Mouse (Mus musculus) heart, embryonic 13.5 days (tissue): ENCODE results near the gene Zdhhc3. TPM values are rescaled to one million over a fixed set of nuclear protein-coding genes. Genes with fewer than 3 reads are reported as not detected.

Source experiments
- ATAC-seq: fragments of 200-750 bp; cut with Nextera tagmentation; 2 replicates; pipeline ENCODE4 v1.8.0; 2017; ENCODE audit warnings: moderate TSS enrichment; ENCODE audit not compliant: insufficient number of reproducible peaks, low FRiP score, low TSS enrichment; ENCODE audit errors: extremely low read depth
- H3K27ac ChIP-seq: fragments of 300-500 bp; sonication (generic); replicated peaks from 2 replicates; pipeline ENCODE4 v1.5.1; 2015; ENCODE audit warnings: moderate library complexity, mild to moderate bottlenecking, inconsistent platforms
- H3K27me3 ChIP-seq: fragments of 300-500 bp; sonication (generic); replicated peaks from 2 replicates; pipeline ENCODE4 v1.6.1; 2015; ENCODE audit warnings: mild to moderate bottlenecking, inconsistent platforms
- H3K36me3 ChIP-seq: fragments of 300-500 bp; sonication (generic); 2 replicates; pipeline ENCODE4 v1.6.1; 2015; ENCODE audit warnings: mild to moderate bottlenecking, inconsistent platforms
- H3K4me1 ChIP-seq: fragments of 300-500 bp; sonication (generic); 2 replicates; pipeline ENCODE4 v1.6.1; 2015; ENCODE audit warnings: inconsistent platforms
- H3K4me2 ChIP-seq: fragments of 300-500 bp; sonication (generic); 2 replicates; pipeline ENCODE4 v1.6.1; 2015; ENCODE audit warnings: inconsistent platforms, mild to moderate bottlenecking, moderate library complexity
- H3K4me3 ChIP-seq: fragments of 300-500 bp; sonication (generic); 2 replicates; pipeline ENCODE4 v1.5.1; 2015; ENCODE audit warnings: moderate library complexity, mild to moderate bottlenecking, inconsistent platforms
- H3K9ac ChIP-seq: fragments of 300-500 bp; sonication (generic); 2 replicates; pipeline ENCODE4 v1.6.1; 2015; ENCODE audit warnings: inconsistent platforms, mild to moderate bottlenecking, moderate library complexity
- H3K9me3 ChIP-seq: fragments of 300-500 bp; sonication (generic); 2 replicates; pipeline ENCODE4 v1.6.1; 2016; ENCODE audit warnings: inconsistent platforms
- WGBS: fragments of 180-500 bp; shearing (Covaris S2); methylation state at CpG from one replicate; pipeline ENCODE4 v1.1.7; 2015; ENCODE audit warnings: mixed read lengths; 5-methylcytosine and 5-hydroxymethylcytosine counted together
- polyA plus RNA-seq: library from polyadenylated mRNA; unstranded; fragments of >200 nt; fragmentation: Nextera tagmentation; extraction: Ambion mirVana; gene quantifications from 2 replicates; pipeline ENCODE4 v1.2.1, GENCODE M21; 2015

Gene Zdhhc3
- 48.2 and 49.1 TPM in 2 replicates for polyA plus RNA-seq

DNA sequence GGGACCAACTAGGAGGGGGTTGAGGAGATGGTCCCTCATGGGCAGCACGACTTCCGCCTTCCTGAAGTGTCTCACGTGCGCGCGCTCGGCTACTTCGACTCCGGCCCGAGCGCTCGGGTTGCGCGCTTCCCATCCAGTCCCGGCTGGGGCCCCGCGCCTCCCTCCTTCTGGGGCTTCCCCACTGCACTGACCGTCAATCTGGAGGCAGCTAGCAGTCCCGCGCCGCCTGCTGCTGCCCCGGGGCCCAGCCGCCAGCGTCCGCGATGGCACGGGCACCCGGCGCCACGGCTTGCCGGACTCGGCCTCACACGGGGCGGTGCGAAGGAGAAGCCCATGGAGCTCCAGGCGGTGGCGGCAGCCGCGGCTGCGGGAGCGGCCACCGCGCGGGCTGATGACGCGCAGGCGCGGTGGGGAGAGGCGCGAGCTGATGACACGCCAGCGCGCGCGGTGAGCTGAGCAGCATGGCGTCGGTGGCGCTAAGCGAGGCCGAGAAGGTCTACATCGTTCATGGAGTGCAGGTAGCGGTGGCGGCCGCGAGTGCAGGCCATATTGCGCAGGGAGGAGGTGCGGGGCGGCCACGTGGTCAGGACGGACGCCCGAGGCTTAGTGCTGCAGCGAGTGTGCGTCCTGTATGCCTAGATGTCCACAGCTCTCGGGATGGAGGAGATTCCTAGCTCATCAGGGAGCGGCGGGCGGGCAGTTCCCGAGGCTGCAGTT is at the start of gene Zdhhc3, which contains the start of gene Exosc7:
TSS of gene Zdhhc3 (minus strand) at position 401 of the 717 bp plus-strand sequence.
TSS of gene Exosc7 (plus strand) at position 411 of the 717 bp plus-strand sequence.
- Histone ChIP-seq H3K27ac (peak within 1 kb of the TSS; percentile 86), H3K4me2 (peak within 1 kb of the TSS; percentile 96), H3K4me3 (peak within 1 kb of the TSS; percentile 75), H3K9me3 (no peaks in the 10 kb centered on the region), H3K36me3 (peaks cover 24% of the 10 kb centered on the region), H3K27me3 (no peaks in the 10 kb centered on the region), H3K4me1 (peaks cover 23% of the 10 kb centered on the region), H3K9ac (peak within 1 kb of the TSS; percentile 91)
- under 1% methylated on average over 77 of the region's 79 CpGs for WGBS
- peak; percentile 88 for ATAC-seq

DNA sequence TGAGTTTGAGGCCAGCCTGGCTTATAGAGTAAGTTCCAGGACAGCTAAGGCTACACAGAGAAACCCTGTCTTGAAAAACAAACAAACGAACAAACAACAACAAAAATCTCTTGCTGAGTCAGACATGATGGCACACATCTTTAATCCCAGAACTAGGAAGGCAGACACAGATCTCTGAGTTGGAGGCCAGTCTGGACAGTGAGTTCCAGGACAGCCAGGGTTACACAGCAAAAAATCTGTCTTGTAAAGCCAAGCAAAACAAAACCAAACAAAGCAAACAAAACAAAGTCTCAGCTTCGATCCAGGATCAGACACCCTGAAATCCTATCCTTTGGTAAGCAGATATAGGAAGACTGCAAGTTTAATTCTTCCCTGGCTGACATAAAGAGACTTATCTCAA is 48.8 kb upstream of the Zdhhc3 start:
- H3K27ac ChIP-seq: no peak overlapping the region
- H3K27me3 ChIP-seq: no peaks in the 10 kb centered on the region
- no peaks in the 10 kb centered on the region for H3K9me3 ChIP-seq
- no peak overlapping the region for H3K4me3 ChIP-seq
- H3K9ac ChIP-seq: no peak overlapping the region
- WGBS: 40% methylated on average over 2 of the region's 2 CpGs
- peaks cover 8% of the 10 kb centered on the region; the same call in 1 of the 2 replicates for H3K4me1 ChIP-seq
- no peaks in the 10 kb centered on the region for H3K36me3 ChIP-seq
- ATAC-seq: no peak
- no peak overlapping the region for H3K4me2 ChIP-seq

DNA sequence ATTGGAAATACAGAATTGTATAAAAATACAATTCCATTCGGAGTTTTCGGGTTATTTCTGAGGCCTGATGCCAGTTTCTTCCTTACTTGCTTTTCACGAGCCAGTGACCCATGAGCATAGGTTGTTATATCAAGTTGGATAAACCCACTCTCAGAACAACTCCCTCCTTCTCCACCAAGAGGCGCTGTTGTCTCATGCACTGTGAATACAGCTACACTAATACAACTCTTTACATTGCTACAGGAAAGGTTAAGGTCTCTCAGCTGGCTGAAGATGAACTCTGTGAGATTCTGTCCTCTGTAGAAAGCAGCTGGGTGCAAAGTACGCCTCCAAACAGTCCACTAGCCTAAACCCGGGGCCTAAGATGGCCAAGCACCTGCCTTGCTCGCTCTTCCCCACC is 46.3 kb upstream of the Zdhhc3 start:
- H3K27me3 ChIP-seq: no peaks in the 10 kb centered on the region
- H3K4me3 ChIP-seq: no peak overlapping the region
- no peak overlapping the region for H3K27ac ChIP-seq
- ATAC-seq: no peak
- no peak overlapping the region for H3K4me2 ChIP-seq
- no peaks in the 10 kb centered on the region for H3K36me3 ChIP-seq
- H3K9ac ChIP-seq: no peak overlapping the region
- H3K9me3 ChIP-seq: no peaks in the 10 kb centered on the region
- H3K4me1 ChIP-seq: peaks cover 10% of the 10 kb centered on the region; the same call in 1 of the 2 replicates
- WGBS: 51% methylated on average over 7 of the region's 7 CpGs

DNA sequence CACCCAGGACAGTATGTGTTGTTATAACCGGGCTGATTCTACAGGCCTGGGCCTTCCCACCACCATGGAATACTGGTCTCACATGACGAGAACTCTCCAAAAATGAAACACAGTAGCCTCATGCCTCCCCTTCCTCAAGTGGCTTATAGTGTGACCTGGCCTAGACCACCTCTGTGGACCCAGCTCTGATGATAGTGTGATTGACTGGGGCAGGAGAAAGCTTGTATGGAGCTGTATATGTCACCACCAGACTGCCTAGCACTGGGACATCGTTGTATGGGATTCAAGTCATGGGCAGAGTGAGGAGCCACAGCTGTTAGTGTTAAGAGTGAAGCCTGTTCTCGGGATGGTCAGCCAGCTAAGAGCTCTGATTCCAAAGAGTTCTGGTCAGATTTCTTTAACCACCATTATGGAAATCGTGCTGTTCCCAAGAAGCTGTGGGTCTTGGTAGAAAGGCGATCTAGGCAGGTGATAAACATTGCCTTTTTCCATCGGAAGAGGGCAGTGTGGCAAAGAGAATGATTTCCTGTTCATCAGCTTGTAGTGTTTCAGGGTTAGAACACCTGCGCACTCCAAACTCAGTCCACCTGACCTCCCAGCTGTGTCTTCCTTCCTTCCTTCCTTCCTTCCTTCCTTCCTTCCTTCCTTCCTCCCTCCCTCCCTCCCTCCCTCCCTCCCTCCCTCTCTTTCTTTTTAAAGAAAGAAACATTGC is 45.3 kb upstream of the Zdhhc3 start:
- no peak overlapping the region for H3K4me2 ChIP-seq
- no peaks in the 10 kb centered on the region for H3K36me3 ChIP-seq
- no peak overlapping the region for H3K9ac ChIP-seq
- H3K9me3 ChIP-seq: no peaks in the 10 kb centered on the region
- ATAC-seq: no peak
- WGBS: 57% methylated on average over 8 of the region's 8 CpGs
- H3K27me3 ChIP-seq: no peaks in the 10 kb centered on the region
- H3K4me1 ChIP-seq: peaks cover 10% of the 10 kb centered on the region; the same call in 1 of the 2 replicates
- no peak overlapping the region for H3K4me3 ChIP-seq
- no peak overlapping the region for H3K27ac ChIP-seq

DNA sequence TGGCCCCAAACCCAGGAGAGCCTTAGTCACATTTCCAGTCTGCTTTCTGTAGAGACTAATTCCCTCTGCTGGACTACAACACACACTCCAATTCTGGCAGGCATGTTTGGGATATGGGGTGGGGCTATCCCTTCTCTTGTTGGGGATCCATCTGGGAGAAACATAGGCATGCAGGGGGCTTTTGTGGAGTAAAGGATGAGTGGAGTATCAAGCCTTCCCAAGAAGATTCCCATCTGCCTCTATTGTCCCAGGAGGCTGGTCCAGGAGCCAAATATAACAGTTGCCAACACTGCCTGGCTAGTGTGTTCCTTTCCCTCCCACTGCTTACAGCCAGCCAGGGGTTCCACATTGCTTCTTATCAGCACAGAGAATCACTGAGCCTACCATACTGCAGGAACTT is 44.7 kb upstream of the Zdhhc3 start:
- H3K36me3 ChIP-seq: no peaks in the 10 kb centered on the region
- no peaks in the 10 kb centered on the region for H3K9me3 ChIP-seq
- no peak for ATAC-seq

DNA sequence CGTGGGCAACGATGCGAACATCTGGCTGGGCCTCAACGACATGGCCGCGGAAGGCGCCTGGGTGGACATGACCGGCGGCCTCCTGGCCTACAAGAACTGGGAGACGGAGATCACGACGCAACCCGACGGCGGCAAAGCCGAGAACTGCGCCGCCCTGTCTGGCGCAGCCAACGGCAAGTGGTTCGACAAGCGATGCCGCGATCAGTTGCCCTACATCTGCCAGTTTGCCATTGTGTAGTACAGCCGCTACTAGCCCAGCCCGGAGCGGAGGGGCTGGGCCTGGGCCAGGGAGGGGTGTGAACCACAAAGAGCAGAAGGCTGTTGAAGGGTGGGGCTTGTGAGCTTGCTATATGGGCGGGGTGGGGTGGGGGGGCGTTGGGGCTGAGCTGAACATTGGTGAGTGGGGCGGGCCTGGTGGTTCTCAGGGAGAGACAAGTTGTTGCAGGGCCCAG is 43.9 kb upstream of the Zdhhc3 start:
- 27% methylated on average over 30 of the region's 30 CpGs for WGBS
- Histone ChIP-seq H3K27me3 (no peaks in the 10 kb centered on the region), H3K4me2 (peak overlapping the region; percentile 66), H3K36me3 (no peaks in the 10 kb centered on the region), H3K4me3 (peak overlapping the region; percentile 40), H3K9me3 (no peaks in the 10 kb centered on the region), H3K4me1 (peaks cover 4% of the 10 kb centered on the region; the same call in 1 of the 2 replicates), H3K9ac (peak overlapping the region; percentile 58), H3K27ac (no peak overlapping the region)
- no peak for ATAC-seq

More for the DNA sequence above, 44.7 kb upstream of the Zdhhc3 start:
- Histone ChIP-seq H3K4me3 (no peak overlapping the region), H3K4me2 (no peak overlapping the region), H3K27ac (no peak overlapping the region), H3K27me3 (no peaks in the 10 kb centered on the region), H3K4me1 (peaks cover 10% of the 10 kb centered on the region; the same call in 1 of the 2 replicates), H3K9ac (no peak overlapping the region)

DNA sequence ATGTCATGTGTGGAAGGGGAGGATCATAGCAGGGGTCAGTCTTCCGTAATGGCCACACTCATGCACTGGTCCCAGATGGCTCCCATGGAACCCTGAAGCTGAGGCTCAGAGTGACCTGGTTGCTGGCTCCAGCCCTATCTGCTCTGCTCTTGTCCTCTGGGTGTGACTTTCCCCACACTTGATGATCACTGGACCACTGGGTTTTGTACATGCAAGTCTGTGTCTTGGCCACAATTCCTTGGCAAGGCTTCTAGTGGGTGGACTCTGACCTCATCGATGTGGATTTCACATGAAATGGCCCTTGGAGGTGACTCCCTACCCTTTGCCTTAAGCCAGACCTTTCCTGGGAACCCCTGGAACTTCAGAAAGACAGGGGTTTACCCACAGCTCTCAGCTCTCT is 40.1 kb upstream of the Zdhhc3 start:
- Histone ChIP-seq H3K36me3 (no peaks in the 10 kb centered on the region), H3K27ac (no peak overlapping the region), H3K4me3 (no peak overlapping the region), H3K9ac (no peak overlapping the region), H3K4me2 (no peak overlapping the region), H3K4me1 (peaks cover 4% of the 10 kb centered on the region; the same call in 1 of the 2 replicates), H3K9me3 (no peaks in the 10 kb centered on the region), H3K27me3 (no peaks in the 10 kb centered on the region)
- ATAC-seq: no peak
- 82% methylated on average over 2 of the region's 2 CpGs for WGBS

DNA sequence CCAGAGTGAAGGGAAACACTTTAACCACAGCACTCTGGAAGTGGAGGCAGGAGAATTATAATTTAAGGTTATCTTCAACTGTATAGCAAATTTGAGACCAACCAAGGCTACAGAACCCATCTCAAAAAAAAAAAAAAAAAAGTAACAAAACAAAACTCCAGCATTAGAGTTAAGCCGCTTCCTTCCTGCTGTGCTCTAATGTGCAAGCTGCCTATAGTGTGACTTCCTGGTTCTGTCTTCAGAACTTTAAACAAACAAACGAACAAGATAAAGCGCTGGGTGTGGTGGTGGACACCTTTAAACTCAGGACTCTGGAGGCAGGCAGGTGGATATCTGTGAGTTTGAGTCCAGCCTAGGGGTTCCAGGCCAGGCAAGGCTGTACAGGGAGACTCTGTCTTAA is 39.0 kb upstream of the Zdhhc3 start:
- Histone ChIP-seq H3K27me3 (no peaks in the 10 kb centered on the region), H3K9ac (no peak overlapping the region), H3K36me3 (no peaks in the 10 kb centered on the region), H3K9me3 (no peaks in the 10 kb centered on the region), H3K27ac (no peak overlapping the region), H3K4me1 (peaks cover 4% of the 10 kb centered on the region; the same call in 1 of the 2 replicates), H3K4me3 (no peak overlapping the region), H3K4me2 (no peak overlapping the region)
- no peak for ATAC-seq
- 52% methylated on average over 3 of the region's 3 CpGs for whole genome bisulfite sequencing

DNA sequence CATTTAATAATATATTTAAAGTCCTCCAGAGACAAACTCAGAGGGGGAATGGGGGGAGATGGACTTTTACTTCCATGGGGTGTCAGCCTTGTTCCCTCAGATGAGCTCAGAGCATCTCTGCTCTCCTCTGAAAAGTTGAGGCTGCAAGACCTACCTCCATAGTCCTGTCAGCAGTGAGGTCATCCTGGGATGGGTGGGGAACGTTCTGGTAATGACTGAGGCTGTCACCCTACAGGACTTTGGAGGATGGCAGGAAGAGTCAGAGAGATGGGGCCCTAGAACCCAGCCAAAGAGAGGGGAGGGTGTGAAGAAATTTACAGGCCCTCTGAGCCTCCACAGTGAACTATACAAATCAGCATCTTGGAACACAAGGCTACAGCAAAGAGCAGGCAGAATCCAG is 38.6 kb upstream of the Zdhhc3 start:
- ATAC-seq: no peak
- H3K9me3 ChIP-seq: 0 out of 2 replicates have a peak, but pooled peaks cover 3% of the 10 kb centered on the region
- no peak overlapping the region for H3K4me3 ChIP-seq
- H3K4me2 ChIP-seq: no peak overlapping the region
- no peak overlapping the region for H3K27ac ChIP-seq
- no peaks in the 10 kb centered on the region for H3K36me3 ChIP-seq
- 57% methylated on average over 1 of the region's 1 CpGs for WGBS
- H3K27me3 ChIP-seq: no peaks in the 10 kb centered on the region
- no peaks in the 10 kb centered on the region for H3K4me1 ChIP-seq
- no peak overlapping the region for H3K9ac ChIP-seq

DNA sequence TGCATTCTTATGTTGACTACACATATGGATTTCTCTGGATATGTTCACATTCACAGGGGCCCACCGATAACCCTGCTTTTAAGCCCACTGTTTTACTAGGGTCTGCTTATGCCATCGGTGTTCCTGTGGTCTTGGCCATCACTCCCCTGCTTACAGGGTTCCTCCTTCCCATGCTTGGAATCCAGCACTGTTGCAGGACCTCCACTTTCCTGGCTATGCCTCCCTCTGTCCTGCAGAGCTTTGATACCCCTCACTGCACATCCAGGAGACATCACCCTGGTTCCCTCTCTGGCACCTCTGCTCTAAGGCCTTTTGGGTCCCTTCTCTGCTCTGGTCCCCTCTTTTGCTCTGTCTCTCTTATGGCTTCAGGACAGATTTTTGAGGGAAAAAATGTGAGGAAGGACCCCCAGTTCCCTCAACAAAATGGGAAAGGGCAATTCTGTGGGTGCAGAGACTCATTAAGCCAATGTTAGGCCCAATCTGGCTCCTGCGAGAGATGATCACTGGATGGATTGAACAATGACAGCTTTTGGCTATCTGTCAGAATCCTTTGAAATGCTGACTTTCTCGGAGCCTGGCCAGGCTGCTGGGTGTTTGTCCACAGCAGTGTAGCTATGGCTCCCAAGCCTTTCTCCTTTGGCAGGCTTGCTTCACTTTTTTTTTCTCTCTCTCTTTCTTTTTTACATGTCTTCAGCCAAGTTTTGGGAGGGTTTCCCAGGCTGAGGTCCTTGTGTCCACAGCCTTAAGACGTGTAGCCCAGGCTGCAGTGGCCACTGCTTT is 37.4 kb upstream of the Zdhhc3 start, which contains the start of gene Clec3b:
TSS of gene Clec3b (plus strand) at position 706 of the 780 bp plus-strand sequence.
- WGBS: 69% methylated on average over 5 of the region's 5 CpGs
- no peaks in the 10 kb centered on the region for H3K27me3 ChIP-seq
- H3K9ac ChIP-seq: no peak within 1 kb of the TSS
- no peaks in the 10 kb centered on the region for H3K4me1 ChIP-seq
- no peak within 1 kb of the TSS for H3K4me3 ChIP-seq
- no peak within 1 kb of the TSS for H3K27ac ChIP-seq
- H3K9me3 ChIP-seq: peaks cover 9% of the 10 kb centered on the region
- peaks cover 6% of the 10 kb centered on the region for H3K36me3 ChIP-seq
- no peak; the same call in 1 of the 2 replicates for ATAC-seq
- H3K4me2 ChIP-seq: no peak within 1 kb of the TSS

DNA sequence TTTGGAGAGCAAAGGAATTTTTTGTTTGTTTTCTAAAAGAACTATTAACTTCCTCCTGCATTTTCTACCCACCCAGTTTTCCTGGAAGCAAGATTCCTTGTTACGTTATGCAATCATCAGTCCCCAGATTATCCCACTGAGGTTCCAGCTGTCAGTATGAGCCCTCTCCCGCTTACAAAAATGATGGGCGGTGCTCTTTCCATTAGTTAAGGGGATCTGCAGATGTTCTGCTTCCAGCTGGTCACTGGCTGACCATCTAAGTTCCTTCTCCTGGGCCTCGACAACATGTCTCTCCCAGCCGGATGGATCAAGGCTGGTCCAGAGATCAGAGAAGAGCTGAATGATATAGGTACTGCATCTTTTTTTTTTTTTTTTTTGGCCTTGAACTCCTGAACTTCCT is 35.4 kb upstream of the Zdhhc3 start:
- WGBS: 76% methylated on average over 5 of the region's 5 CpGs
- no peak overlapping the region for H3K27ac ChIP-seq
- no peak overlapping the region for H3K9ac ChIP-seq
- H3K9me3 ChIP-seq: peaks cover 21% of the 10 kb centered on the region
- H3K4me3 ChIP-seq: no peak overlapping the region
- no peak overlapping the region for H3K4me2 ChIP-seq
- no peaks in the 10 kb centered on the region for H3K27me3 ChIP-seq
- no peak for ATAC-seq
- H3K4me1 ChIP-seq: no peaks in the 10 kb centered on the region
- peaks cover 21% of the 10 kb centered on the region for H3K36me3 ChIP-seq
